Mouse (Mus musculus) midbrain, embryonic 12.5 days (tissue): ENCODE results near the gene Hoxa3. TPM values are rescaled to one million over a fixed set of nuclear protein-coding genes. Genes with fewer than 3 reads are reported as not detected.
A peak's percentile ranks its signal among the peaks of the same experiment; 100 is the strongest.

Experiments used
- ATAC-seq: fragments of 200-750 bp; cut with Nextera tagmentation; 2 replicates; pipeline ENCODE4 v1.8.0; 2017; ENCODE audit warnings: low read depth, moderate TSS enrichment, moderate library complexity; ENCODE audit not compliant: low FRiP score
- H3K27ac ChIP-seq: fragments of 300-500 bp; sonication (generic); replicated peaks from 2 replicates; pipeline ENCODE4 v1.5.1; 2016; ENCODE audit warnings: mild to moderate bottlenecking
- H3K27me3 ChIP-seq: fragments of 300-500 bp; sonication (generic); 2 replicates; pipeline ENCODE4 v1.6.1; 2016; ENCODE audit warnings: mild to moderate bottlenecking
- H3K36me3 ChIP-seq: fragments of 300-500 bp; sonication (generic); 2 replicates; pipeline ENCODE4 v1.6.1; 2016
- H3K4me1 ChIP-seq: fragments of 300-500 bp; sonication (generic); 2 replicates; pipeline ENCODE4 v1.6.1; 2016
- H3K4me2 ChIP-seq: fragments of 300-500 bp; sonication (generic); replicated peaks from 2 replicates; pipeline ENCODE4 v1.6.1; 2016; ENCODE audit warnings: mild to moderate bottlenecking, moderate library complexity
- H3K4me3 ChIP-seq: fragments of 300-500 bp; sonication (generic); 2 replicates; pipeline ENCODE4 v1.5.1; 2016; ENCODE audit warnings: mild to moderate bottlenecking
- H3K9ac ChIP-seq: fragments of 300-500 bp; sonication (generic); replicated peaks from 2 replicates; pipeline ENCODE4 v1.6.1; 2016; ENCODE audit warnings: mild to moderate bottlenecking, moderate library complexity
- H3K9me3 ChIP-seq: fragments of 300-500 bp; sonication (generic); 2 replicates; pipeline ENCODE4 v1.6.1; 2016; ENCODE audit warnings: mild to moderate bottlenecking
- WGBS: fragments of 180-500 bp; shearing (Covaris S2); methylation state at CpG from one replicate; pipeline ENCODE4 v1.1.7; 2016; 5-methylcytosine and 5-hydroxymethylcytosine counted together
- polyA plus RNA-seq: library from polyadenylated mRNA; unstranded; fragments of >200 nt; fragmentation: Nextera tagmentation; extraction: Ambion mirVana; gene quantifications from 2 replicates; pipeline ENCODE4 v1.2.1, GENCODE M21; 2016

Gene Hoxa3
- polyA plus RNA-seq, 1 experiment from 2014 or later, result not detected

DNA sequence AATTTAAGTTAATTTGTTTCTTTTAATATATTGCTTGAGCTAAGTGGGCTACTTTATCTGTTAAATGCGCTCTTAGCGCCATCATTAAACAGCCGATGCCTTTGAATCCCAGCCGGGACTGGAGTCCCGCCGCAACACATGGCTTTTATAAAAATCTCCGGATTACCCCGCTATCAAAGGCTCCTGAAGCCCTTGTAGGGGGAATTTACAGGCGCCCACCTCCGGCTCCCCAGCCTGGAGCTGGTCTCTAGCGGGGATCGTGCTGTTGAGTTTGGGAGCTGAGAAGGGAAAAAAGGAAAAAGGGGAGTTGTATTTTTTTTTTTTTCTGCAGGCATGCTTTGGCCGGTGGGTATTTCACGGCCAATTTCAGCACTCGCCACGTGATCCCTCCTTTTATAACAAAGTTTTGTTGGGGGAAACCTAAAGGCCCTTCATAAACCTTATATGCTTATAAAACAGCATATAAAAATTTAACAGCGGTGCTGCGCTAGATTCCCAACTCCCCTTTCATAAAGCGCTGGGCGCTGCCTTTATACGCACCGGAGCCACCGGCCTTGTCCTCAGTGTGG lies 31.4 kb upstream of the Hoxa3 start:
- Histone ChIP-seq H3K4me3 (no peak overlapping the region), H3K9ac (no peak overlapping the region), H3K36me3 (no peaks in the 10 kb centered on the region), H3K27ac (no peak overlapping the region), H3K4me2 (no peak overlapping the region), H3K27me3 (peaks cover 98% of the 10 kb centered on the region), H3K4me1 (peaks cover 8% of the 10 kb centered on the region; the same call in 1 of the 2 replicates), H3K9me3 (no peaks in the 10 kb centered on the region)
- no peak for ATAC-seq
- WGBS, result 1% methylated on average over 23 of the region's 23 CpGs

DNA sequence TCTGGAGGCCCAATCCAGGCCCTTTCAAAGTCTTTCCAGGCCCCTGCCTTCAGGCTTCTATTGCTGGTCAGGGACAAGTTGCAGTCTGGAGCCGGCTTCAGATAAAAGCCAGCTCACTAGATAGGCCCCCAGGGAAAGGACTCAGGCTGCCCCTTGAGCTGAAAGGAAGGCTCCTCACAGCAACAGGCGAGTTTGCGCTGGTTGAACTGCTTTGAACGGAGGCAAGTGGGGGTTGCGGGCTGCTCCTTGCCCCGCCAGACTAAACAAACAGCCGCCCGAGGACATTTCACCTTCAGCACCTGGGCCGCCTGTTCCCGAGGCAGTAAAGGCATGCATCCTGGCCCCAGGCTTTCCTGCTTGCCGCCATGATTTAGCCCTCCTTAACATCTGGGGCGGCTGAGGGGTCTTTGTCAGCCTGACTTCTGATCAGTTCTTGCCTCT lies 30.6 kb upstream of the Hoxa3 start:
- peaks cover 8% of the 10 kb centered on the region; the same call in 1 of the 2 replicates for H3K4me1 ChIP-seq
- WGBS, result under 1% methylated on average over 12 of the region's 12 CpGs
- no peak overlapping the region for H3K27ac ChIP-seq
- no peak overlapping the region for H3K9ac ChIP-seq
- no peak overlapping the region for H3K4me3 ChIP-seq
- no peaks in the 10 kb centered on the region for H3K9me3 ChIP-seq
- no peak overlapping the region for H3K4me2 ChIP-seq
- peaks cover 95% of the 10 kb centered on the region for H3K27me3 ChIP-seq
- no peaks in the 10 kb centered on the region for H3K36me3 ChIP-seq
- ATAC-seq, result no peak

DNA sequence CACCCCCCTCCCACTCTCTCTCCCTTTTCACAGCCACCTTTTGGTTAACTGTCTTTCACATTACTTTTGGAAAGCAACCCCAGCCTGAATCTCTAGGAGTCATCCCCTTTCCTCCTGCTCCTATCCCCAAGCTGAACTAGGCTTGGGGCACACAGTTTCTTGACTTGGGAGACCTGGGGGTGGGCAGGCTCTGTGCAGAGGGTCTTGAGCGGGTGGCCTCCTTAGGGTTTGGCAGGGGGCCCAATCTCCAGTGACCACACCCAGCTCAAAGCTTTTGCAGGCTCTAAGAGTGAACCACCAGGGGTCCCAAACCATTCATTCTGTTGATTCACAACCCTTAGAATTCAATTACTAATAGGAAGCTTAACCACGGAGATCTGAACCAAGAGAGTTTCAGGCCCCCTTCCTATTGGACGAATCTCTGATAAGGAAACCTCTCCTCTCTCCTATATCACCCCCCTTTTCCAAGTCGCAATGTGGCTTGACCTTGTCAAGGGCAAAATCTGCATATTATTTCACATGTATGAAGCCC lies 29.7 kb upstream of the Hoxa3 start:
- Histone ChIP-seq H3K27me3 (peaks cover 92% of the 10 kb centered on the region), H3K4me2 (no peak overlapping the region), H3K4me1 (peaks cover 8% of the 10 kb centered on the region; the same call in 1 of the 2 replicates), H3K27ac (no peak overlapping the region), H3K9me3 (no peaks in the 10 kb centered on the region), H3K4me3 (no peak overlapping the region), H3K9ac (no peak overlapping the region), H3K36me3 (no peaks in the 10 kb centered on the region)
- ATAC-seq, result no peak
- 4% methylated on average over 4 of the region's 4 CpGs for WGBS

DNA sequence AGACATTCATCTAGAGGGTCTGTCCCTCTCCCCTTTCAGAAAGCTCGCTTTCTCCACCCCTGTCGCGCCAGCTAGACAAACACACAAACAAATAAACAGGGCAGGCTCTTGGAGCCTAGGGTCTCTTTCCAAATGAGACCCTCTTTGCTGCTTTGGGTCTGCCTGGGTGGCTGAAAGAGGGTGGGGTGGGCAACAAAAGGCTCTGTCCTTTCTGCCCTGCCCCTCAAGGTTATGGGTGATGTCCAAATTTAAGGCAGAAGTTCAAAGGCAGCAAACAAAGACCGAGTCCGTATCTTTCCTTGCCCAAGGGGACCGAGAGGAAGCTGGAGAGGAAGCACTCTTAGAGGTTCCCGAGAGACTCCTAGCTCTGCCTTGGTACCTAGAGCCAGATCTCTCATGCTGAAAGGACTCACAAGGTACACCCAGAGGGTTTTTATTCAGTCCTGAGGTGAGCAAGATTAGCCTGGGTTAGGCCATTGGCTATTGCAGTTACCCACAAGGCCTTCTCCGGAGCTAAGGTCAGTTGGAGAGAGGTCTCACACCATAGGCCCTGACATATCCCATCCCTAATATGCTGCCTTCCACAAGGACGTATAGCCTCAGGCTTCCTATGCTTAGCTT lies 28.0 kb upstream of the Hoxa3 start:
- Histone ChIP-seq H3K4me3 (no peak overlapping the region), H3K27ac (no peak overlapping the region), H3K36me3 (no peaks in the 10 kb centered on the region), H3K4me2 (no peak overlapping the region), H3K9ac (no peak overlapping the region), H3K9me3 (no peaks in the 10 kb centered on the region), H3K4me1 (peaks cover 5% of the 10 kb centered on the region; the same call in 1 of the 2 replicates), H3K27me3 (peaks cover 94% of the 10 kb centered on the region)
- 4% methylated on average over 9 of the region's 9 CpGs for WGBS
- ATAC-seq, result no peak

DNA sequence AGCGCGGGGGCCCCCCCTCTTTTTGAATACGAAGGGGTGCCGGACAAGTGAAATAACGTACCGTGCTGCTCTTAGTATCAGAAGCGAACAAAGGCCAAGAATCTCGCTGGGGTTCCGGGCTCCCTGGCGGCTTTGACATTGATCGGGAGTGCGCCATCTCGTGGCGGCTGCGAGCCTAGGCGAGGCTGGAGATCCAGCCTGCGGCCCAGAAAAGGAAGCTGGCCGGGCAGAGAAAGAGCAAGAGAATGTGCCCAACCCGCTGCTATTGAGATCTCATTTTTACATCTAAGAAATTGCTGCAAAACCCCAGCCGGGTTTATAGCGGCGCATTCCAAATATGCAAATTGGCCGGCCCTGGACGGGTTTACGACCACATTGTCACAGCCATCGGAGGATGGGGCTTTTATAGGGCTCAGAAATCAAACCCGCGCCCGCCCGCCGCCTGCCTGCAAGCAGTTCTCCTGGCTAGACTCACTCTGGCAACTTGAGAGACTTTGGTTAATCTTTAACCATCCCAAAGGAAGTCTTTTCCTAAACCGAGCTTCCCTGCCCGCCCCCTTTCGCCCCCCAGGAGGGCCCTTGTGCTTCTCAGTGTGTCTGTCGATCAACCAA lies 27.4 kb upstream of the Hoxa3 start, which contains the start of gene Hoxa10:
Hoxa10 (minus strand) TSS at position 466 of the 612 bp plus-strand sequence.
- Histone ChIP-seq H3K9ac (no peak within 1 kb of the TSS), H3K9me3 (no peaks in the 10 kb centered on the region), H3K27ac (no peak within 1 kb of the TSS), H3K4me1 (peaks cover 3% of the 10 kb centered on the region; the same call in 1 of the 2 replicates), H3K27me3 (peaks cover 94% of the 10 kb centered on the region), H3K4me2 (peak within 1 kb of the TSS; percentile 27), H3K36me3 (no peaks in the 10 kb centered on the region), H3K4me3 (0 out of 2 replicates have a peak within 1 kb of the TSS, but pooled peaks have one; percentile 1)
- no peak for ATAC-seq
- 1% methylated on average over 35 of the region's 35 CpGs for WGBS

DNA sequence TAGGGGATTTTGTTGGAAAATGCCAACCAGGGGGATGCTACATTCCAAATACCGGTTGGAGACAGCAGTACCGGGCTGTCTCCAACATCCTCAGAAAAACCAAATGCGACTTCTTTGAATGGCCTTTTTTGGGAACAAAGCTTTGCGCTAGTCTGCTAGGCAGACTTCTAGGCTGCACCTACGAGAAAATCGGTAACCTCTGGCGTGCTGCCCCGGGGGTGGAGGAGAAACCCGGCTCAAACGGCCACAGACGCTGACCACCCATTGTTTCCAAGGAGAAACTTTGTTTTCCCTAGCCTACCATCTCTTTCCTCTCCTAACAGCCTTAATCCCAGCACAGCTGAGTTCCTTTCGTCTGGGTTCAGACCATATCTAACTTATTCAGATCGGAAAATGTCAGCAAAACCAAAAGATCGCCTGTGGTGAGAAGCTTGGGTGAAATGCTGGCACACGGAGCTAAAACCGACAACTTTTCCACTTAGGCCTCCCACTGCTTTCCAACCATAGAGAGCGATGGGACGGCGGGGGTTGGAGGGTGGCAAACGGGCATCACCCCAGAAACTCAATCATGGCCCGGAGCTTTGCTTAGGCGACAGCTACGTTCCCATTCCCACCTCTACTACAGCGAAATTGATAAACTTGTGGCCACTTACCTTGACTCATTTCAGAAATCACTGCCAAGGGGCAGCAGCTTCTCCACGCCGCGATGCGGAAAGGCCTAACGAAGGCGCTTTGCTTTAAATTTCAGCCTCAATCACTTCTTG lies 26.7 kb upstream of the Hoxa3 start:
- WGBS, result under 1% methylated on average over 30 of the region's 30 CpGs
- H3K4me2 ChIP-seq, result peak overlapping the region; percentile 27

DNA sequence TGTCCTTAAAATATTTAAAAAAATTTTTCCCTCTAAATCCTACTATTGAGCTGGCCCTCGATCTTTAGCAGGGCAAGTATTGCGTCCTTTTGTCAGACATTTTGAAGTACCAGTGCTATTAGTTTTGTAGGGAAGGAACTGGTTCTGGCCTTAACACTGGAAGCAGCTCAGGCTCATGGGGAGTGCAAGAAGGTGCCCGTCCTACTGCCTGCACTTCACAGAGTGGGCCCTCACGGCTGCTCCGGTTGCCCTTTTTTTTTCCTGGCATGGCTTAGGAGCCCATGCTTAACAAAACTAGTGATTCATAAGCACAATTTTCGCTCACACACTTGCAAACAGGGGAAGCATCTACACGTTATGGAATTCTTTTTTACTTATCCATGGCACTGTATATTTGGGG lies 25.8 kb upstream of the Hoxa3 start:
- Histone ChIP-seq H3K9ac (no peak overlapping the region), H3K36me3 (no peaks in the 10 kb centered on the region), H3K4me1 (peaks cover 3% of the 10 kb centered on the region; the same call in 1 of the 2 replicates), H3K27ac (no peak overlapping the region), H3K4me2 (no peak overlapping the region), H3K27me3 (peaks cover 94% of the 10 kb centered on the region), H3K9me3 (no peaks in the 10 kb centered on the region), H3K4me3 (no peak overlapping the region)
- ATAC-seq, result no peak
- 2% methylated on average over 7 of the region's 7 CpGs for WGBS

More for the DNA sequence above, 26.7 kb upstream of the Hoxa3 start:
- Histone ChIP-seq H3K9ac (no peak overlapping the region), H3K4me3 (0 out of 2 replicates have a peak overlapping the region, but pooled peaks have one; percentile 1), H3K4me1 (peaks cover 3% of the 10 kb centered on the region; the same call in 1 of the 2 replicates), H3K9me3 (no peaks in the 10 kb centered on the region), H3K27me3 (peaks cover 94% of the 10 kb centered on the region), H3K27ac (no peak overlapping the region), H3K36me3 (no peaks in the 10 kb centered on the region)
- ATAC-seq, result no peak

DNA sequence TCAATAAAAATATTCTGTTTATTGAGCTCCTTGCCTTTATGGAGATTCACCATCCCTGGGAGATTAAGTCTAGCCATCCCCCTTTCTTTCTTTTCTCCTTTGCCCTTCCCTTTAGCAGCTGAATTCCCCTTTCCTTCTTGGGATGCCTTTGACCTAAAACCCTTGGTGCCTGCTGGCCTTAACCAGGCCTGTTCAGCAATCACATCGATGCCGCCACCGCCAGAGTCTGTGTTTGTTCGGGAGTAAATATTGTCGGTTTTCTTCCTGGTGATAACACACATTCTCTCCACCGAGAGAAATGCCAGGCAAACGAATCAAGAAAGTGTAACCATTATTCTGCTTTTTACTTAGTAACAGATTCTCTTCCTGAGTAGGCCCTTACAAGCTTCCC lies 25.0 kb upstream of the Hoxa3 start:
- ATAC-seq, result no peak
- WGBS, result under 1% methylated on average over 7 of the region's 7 CpGs
- H3K9ac ChIP-seq, result no peak overlapping the region
- H3K36me3 ChIP-seq, result no peaks in the 10 kb centered on the region
- peaks cover 94% of the 10 kb centered on the region for H3K27me3 ChIP-seq
- no peaks in the 10 kb centered on the region for H3K9me3 ChIP-seq
- H3K4me2 ChIP-seq, result no peak overlapping the region
- no peak overlapping the region for H3K27ac ChIP-seq
- no peak overlapping the region for H3K4me3 ChIP-seq
- H3K4me1 ChIP-seq, result peaks cover 3% of the 10 kb centered on the region; the same call in 1 of the 2 replicates

DNA sequence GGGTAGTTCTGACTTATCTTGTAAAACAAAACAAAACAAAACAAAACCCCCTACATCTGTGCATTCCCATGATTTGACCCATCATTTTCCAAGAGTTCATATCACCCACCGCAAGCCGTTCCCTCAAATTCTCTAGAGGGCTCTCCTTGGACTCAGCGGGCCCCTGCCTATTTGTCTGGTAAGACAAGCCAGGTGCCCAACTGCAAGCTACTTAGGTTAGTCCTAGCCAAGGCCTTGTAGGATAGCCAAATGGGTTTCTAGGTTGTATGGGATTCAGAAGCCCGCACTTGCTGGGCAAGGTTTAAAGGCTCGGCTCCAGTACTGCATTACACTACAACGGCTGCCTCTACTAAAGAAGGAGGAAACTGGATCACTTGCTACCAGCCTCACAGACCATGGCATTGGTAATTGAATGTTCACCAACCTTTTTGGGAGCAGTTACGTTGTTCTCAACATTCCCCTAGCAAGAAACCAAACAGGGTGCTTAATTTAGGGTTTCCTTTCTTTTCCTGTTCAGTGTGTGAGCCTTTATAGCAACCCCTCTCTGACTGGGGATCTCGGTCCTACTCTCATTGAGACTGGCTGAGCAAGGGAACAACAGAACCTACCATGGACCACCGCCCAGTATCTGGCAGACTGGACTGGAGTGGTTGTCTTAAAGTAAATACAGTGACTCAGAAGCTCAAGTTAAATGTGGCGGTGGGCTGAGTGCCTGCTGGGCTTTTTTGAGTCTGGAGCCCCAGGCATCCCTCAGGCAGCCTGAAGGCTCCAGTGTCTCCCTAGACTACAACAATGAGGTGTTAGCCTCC lies 24.4 kb upstream of the Hoxa3 start:
- Histone ChIP-seq H3K27ac (no peak overlapping the region), H3K4me3 (no peak overlapping the region), H3K9me3 (no peaks in the 10 kb centered on the region), H3K4me2 (no peak overlapping the region), H3K4me1 (peaks cover 3% of the 10 kb centered on the region; the same call in 1 of the 2 replicates), H3K27me3 (peaks cover 94% of the 10 kb centered on the region), H3K36me3 (no peaks in the 10 kb centered on the region), H3K9ac (no peak overlapping the region)
- WGBS, result 10% methylated on average over 10 of the region's 10 CpGs
- ATAC-seq, result no peak

DNA sequence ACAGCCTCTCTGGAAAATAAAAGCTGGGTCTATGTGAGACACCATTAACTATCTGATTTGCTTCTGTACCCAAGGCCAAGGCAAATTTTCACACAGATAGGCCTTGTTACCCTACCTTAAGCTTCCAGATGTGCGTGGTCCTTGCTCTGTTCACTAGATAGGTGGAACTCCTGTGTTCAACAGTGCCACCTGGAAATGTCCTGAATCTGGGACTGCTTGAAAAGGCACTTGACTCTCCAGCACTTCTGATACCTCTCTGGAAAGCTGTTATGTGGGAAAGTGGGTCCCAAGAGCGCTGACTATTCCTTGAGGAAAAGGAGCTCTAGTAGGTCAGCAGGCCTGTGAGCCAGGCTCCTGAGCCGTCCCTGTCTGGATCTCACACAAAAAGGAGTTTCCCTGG lies 23.7 kb upstream of the Hoxa3 start:
- Histone ChIP-seq H3K9me3 (no peaks in the 10 kb centered on the region), H3K4me1 (peaks cover 3% of the 10 kb centered on the region; the same call in 1 of the 2 replicates), H3K27me3 (peaks cover 94% of the 10 kb centered on the region), H3K9ac (no peak overlapping the region), H3K4me3 (no peak overlapping the region), H3K27ac (no peak overlapping the region), H3K36me3 (no peaks in the 10 kb centered on the region), H3K4me2 (no peak overlapping the region)
- WGBS, result 3% methylated on average over 3 of the region's 3 CpGs
- ATAC-seq, result no peak

DNA sequence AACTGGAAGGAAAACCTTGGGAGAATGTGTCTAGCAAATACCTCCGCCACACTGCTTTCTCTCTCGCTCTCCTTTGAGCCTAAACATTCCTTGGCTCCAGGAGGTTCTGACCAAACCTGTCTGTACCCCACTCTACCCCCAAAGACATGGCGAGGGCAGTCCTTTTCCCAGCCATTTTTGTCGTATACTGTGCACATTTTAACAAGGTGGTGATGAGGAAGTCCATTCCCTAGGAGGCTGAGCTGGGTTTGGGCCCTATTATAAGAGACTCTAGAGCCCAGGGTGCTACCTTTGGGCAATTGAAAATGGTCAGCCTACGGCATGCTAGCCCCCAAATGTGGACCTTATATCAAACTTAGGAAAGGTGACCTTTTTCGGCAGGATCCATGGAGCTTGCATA lies 22.7 kb upstream of the Hoxa3 start:
- Histone ChIP-seq H3K4me1 (peaks cover 3% of the 10 kb centered on the region; the same call in 1 of the 2 replicates), H3K36me3 (no peaks in the 10 kb centered on the region), H3K4me2 (no peak overlapping the region), H3K27me3 (peaks cover 89% of the 10 kb centered on the region), H3K27ac (no peak overlapping the region), H3K9me3 (no peaks in the 10 kb centered on the region), H3K9ac (no peak overlapping the region), H3K4me3 (no peak overlapping the region)
- no peak for ATAC-seq
- WGBS, result 20% methylated on average over 6 of the region's 6 CpGs
